Mouse (Mus musculus) gastrocnemius, adult 2 months (tissue): ENCODE results near the gene Gnmt. TPM values are rescaled to one million over a fixed set of nuclear protein-coding genes. Genes with fewer than 3 reads are reported as not detected.

ENCODE experiments used
- DNase-seq: peaks from one replicate; pipeline ENCODE4 v3.0.0; 2022
- H3K27ac ChIP-seq: fragments of 200-600 bp; 2 replicates; pipeline ENCODE4 v1.8.1; 2022; ENCODE audit warnings: mild to moderate bottlenecking
- H3K4me3 ChIP-seq: fragments of 200-600 bp; 2 replicates; pipeline ENCODE4 v1.8.1; 2022; ENCODE audit warnings: mild to moderate bottlenecking, moderate library complexity
- CTCF ChIP-seq: fragments of 200-600 bp; IDR thresholded peaks from 2 replicates; pipeline ENCODE4 v1.8.1; 2022; ENCODE audit warnings: antibody characterized with exemption, mild to moderate bottlenecking, moderate library complexity
- intact Hi-C: fragments of 180-260 bp; cut with DNase I; formaldehyde crosslinking; loops from one replicate; pipeline ENCODE4 v1.15.1; 2025
- total RNA-seq, 2 experiments: library from RNA; stranded (reverse); gene quantifications; 2 replicates each; pipeline ENCODE4 v1.2.3; 2021

Gnmt gene
- total RNA-seq, 2 experiments from 2014 or later = 1.7 to 4.8 TPM

DNA sequence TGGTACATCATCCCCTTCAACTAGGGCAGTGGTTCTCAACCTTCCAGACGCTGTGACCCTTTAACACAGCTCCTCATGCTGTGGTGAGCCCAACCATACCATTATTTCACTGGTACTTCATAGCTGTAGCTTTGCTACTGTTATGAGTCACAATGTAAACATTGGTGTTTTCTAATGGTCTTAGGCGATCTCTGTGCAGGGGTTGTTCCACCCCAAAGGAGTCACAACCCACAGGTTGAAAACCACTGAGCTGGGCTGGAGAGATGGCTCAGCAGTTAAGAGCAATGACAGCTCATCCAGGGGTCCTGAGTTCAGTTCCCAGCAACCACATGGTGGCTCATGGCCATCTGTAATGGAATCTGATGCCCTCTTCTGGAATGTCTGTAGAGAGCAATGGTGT is 37.6 kb downstream of the Gnmt start:
- no peak for DNase-seq
- no peak for TF ChIP-seq CTCF
- H3K4me3 ChIP-seq = no peak overlapping the region
- no peak overlapping the region for H3K27ac ChIP-seq
- intact Hi-C loops = no loop called here

DNA sequence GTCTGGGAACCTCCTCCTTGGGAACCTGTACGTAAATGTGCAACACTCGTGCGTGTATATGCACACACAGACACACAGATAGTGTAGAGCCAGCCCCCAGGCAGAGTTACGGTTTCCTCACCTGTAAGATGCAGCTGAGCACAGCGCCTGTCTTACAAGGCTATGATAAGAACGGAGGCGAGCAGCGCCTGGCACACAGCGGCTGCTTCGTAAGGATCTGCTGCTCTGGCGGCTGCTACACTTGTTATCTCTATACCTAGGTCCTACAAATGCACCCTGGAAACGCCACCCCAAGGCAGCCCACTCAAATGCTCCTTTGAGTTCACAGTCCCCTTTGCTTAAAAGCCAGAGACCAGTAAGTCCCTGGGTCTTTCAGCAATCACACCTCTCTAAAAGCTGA is 38.3 kb downstream of the Gnmt start:
- intact Hi-C loops = no loop called here
- DNase-seq = no peak
- no peak overlapping the region for H3K4me3 ChIP-seq
- no peak overlapping the region for H3K27ac ChIP-seq
- TF ChIP-seq CTCF = no peak

DNA sequence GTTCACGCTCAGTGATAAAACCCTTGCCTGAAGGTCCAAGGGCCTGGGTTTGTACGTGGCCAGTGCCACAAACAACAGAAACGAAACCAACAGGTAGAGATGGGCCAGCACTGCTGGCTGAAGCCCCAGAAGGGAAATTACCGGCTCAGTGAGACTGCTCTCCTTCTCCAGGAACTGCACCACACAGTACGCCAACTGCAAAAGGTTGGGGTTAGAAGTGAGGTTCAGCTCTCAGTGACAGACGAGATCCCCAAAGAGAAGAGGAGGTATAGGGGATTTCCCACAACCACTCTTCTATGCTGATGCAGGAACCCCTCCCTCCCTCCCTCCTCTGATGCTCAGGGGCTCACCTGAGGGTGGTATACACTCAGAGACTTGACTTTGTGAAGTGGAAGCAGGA is 43.1 kb downstream of the Gnmt start:
- H3K4me3 ChIP-seq = no peak overlapping the region
- no peak for TF ChIP-seq CTCF
- DNase-seq = no peak
- intact Hi-C loops = no loop called here
- no peak overlapping the region for H3K27ac ChIP-seq

DNA sequence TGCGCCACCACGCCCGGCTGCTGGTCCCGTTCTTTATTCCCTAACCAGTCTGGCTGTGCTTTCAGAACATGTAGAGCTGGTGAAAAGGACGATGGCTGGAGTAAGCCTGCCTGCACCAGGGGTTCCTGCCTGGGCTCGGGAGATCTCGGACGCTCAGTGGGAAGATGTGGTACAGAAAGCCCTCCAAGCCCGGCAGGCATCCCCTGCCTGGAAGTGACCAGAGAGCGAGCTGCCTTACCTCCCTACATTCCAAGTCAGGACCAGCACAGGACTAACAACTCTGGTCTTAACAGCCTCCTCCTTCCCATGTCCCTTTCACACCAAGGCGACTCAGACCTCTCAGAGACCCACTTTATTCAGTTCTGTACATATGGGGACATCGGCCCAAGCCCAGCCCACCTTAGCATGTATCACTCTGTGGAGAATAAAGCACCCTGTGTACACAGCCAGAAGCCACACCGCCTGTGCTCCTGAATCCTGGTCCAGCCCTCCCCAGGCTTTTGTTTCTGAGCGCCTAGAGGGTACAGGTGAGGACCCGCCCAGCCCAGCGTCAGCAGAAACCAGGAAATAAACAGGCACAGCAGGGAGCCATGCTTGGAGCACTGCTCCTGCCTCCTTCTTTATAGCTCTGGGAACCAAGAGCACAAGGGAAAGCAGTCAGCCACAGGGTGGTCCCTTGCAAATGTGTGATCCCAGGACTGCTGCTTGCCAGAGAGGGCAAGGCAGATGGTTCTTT is 46.1 kb downstream of the Gnmt start:
- no peak for TF ChIP-seq CTCF
- H3K4me3 ChIP-seq = no peak overlapping the region
- no peak overlapping the region for H3K27ac ChIP-seq
- intact Hi-C loops = loop anchor here (5.0 kb wide), 1 partner anchor 69 kb away; the partner anchor contains the start of gene Cnpy3
- no peak for DNase-seq

DNA sequence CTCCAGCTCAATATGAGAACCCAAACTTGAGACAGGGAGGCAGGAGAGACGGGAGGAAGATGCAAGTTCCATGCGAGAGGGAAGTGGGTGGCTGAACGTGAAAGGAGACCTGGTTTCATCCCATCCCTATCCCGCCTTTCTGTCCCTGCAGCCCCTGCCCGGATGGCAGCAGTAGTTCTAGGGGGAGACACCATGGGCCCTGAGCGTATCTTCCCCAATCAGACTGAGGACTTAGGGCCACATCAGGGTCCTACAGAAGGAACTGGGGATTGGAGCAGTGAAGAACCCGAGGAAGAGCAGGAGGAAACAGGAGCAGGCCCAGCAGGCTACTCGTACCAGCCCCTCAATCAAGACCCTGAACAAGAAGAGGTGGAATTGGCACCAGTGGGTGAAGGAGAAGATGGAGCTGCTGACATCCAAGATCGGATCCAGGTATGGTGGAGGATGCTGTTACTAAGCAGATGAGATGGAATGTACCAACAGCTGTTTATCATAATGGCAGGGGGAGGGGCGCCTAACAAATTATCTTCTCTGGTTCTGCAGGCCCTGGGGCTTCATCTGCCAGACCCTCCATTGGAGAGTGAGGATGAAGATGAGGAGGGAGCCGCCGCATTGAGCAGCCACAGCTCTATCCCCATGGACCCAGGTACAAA is 47.4 kb downstream of the Gnmt start:
- no peak for TF ChIP-seq CTCF
- DNase-seq = no peak
- intact Hi-C loops = loop anchor here (1.0 to 5.0 kb wide), 3 partner anchors 24 to 71 kb away; partner anchors contain the start of genes Cnpy3, Klc4, Mrpl2 and Ppp2r5d
- Histone ChIP-seq H3K4me3 (peak overlapping the region; percentile 77), H3K27ac (peak overlapping the region; percentile 92)

DNA sequence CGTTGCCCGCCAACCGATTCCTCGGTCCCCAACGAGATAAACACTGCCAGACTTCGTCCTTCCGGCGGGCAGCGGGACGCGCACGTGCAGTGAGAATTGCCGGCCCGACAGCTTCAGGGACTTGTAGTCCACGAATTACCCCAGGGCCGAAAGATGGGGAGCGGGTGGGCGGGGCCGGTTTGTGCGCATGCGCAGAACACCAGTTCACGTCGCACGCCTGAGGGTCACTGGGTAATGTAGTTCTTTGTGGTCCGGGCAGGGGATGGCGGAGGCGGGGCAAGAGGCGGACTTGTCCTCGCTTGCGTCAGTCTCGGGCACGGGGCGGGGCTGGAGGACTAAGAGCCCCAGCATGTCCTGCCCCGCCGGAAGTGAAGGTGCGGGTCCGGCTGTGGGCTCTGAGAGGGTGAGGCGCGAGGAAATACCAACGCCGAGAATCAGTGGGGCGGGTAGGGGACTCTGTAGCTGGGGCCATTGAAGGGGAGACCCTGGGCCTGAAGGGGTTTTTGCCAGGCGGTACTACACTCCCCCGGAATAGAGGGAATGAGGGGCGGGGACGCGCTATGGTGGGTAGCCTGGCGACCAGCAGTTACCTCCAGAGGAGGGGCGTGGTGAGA is 48.1 kb downstream of the Gnmt start, which contains the start of gene Klhdc3:
Gene Klhdc3, minus strand, starts transcription at position 155 of the 614 bp plus-strand sequence.
- Histone ChIP-seq H3K27ac (peak within 1 kb of the TSS; percentile 96), H3K4me3 (peak within 1 kb of the TSS; percentile 77)
- no peak for TF ChIP-seq CTCF
- intact Hi-C loops = loop anchor here (1.0 to 5.0 kb wide), 3 partner anchors 24 to 71 kb away; partner anchors contain the start of genes Cnpy3, Klc4, Mrpl2 and Ppp2r5d
- DNase-seq = peak; percentile 99

DNA sequence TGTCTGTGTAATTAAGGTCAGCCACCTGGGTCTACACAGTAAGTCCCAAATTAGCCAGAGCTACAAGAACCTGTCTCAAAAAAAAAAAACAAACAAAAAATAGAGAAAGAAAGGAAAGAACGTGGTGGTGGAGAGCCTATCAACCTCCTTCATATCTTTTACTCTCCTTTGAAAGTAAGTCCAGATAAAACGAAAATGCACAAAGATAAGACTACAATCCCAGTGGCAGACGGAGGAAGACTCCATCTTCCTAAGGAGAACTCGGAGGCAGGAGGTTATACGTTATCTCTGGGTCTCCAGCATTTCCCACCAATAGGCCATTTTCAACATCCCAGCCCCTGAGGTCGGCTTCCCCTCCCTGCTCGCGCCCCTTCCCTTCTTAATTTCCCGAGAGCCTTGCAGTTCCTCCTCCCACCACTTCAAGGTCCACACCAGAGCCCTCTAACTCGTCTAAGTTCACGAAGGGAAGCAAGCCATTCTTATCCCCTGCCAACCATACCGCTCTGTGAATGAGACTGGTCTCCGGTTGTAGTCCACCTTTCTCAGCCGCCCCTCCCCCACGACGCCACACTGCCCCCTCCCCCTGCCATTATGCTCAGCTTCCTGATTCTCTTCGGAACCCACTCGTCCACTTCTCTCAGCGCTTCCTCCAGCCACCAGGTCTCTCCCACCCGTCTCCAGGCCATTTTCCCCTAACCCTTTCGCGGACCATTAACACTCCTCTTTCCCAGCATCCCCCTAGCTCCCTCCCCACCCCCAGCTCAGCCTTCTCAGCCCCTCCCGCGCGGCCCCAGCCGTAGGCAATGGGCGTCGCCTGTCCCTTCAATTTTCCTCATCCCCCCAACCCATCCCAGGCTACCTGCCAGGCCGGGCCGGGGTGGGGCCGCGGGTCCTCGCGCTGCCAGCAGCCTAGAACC is 48.9 kb downstream of the Gnmt start:
- TF ChIP-seq CTCF = peak; percentile 56
- DNase-seq = peak; percentile 74
- Histone ChIP-seq H3K4me3 (peak overlapping the region; percentile 77), H3K27ac (peak overlapping the region; percentile 96)
- intact Hi-C loops = loop anchor here (2.0 to 5.0 kb wide), 2 partner anchors 33 to 72 kb away; partner anchors contain the start of genes Cnpy3, Klc4 and Mrpl2

DNA sequence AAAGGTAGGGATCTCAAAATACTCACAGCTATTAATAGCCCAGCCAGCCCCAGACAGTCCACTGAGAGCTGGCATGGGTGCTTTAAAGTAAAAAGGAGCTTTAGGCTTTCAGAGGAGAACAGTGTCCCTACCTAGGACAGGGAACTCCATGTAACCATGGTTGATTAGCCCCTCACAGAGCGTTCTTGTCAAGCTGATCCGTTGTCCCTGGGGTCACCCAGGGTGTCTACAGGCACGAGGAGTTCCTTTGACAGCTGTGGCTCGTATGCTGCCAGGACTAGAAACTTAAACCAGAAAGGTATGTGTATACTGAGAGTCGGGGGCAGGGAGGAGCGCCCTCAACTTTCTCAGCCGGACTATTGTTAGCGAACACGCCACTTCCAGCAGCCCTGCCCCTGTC is 50.1 kb downstream of the Gnmt start:
- intact Hi-C loops = no loop called here
- no peak for TF ChIP-seq CTCF
- H3K27ac ChIP-seq = peak overlapping the region; percentile 96
- peak; percentile 69 for DNase-seq
- peak overlapping the region; percentile 77 for H3K4me3 ChIP-seq

DNA sequence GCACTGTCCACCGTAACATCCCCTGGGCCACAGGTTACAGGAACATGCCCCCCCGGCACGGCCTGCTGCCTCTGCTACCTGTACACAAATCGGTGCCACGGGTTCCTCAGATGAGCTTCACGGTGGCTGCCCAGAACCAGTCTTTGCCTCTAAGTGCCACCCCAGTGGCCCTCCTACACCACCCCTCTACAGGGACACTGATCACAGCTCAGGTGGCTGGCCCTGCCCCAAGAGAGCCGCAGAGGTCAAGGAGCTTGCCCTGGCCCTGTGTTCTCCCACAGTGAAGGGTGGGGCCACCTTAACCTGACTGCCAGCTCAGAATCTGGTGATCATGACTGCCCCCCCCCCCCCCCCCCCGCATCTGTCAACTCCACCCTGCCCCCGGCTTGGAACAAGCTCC is 50.6 kb downstream of the Gnmt start, which contains the start of gene Mea1:
Gene Mea1, plus strand, starts transcription at position 378 of the 400 bp plus-strand sequence.
- H3K4me3 ChIP-seq = peak within 1 kb of the TSS; percentile 77
- peak within 1 kb of the TSS; percentile 96 for H3K27ac ChIP-seq
- DNase-seq = peak; percentile 86
- intact Hi-C loops = no loop called here
- TF ChIP-seq CTCF = no peak

Other genes starting within 250 kb of the Gnmt start
- under 1 TPM; 0.08 to 0.22 TPM for gene Ttbk1, start 241.5 kb downstream of the Gnmt start, total RNA-seq
- 1 to 10 TPM; 5.2 to 5.7 TPM for gene Dnph1, start 232.5 kb downstream of the Gnmt start, total RNA-seq
- gene Cul9, start 182.8 kb downstream of the Gnmt start, total RNA-seq = 10 to 100 TPM; 13.8 to 15.5 TPM
- gene Srf, start 173.0 kb downstream of the Gnmt start, total RNA-seq = 10 to 100 TPM; 82.4 to 89.3 TPM
- gene Ptk7, start 99.7 kb downstream of the Gnmt start, total RNA-seq = under 1 TPM; 0.28 to 0.78 TPM
- gene Klc4, start 83.1 kb downstream of the Gnmt start, total RNA-seq = 10 to 100 TPM; 10.9 to 13.1 TPM
- gene Mrpl2, start 82.9 kb downstream of the Gnmt start, total RNA-seq = 100 to 1,000 TPM in 1 of 2 experiments, 10 to 100 TPM in 1; 82.7 to 120 TPM
- 1 to 10 TPM; 2.9 to 5.6 TPM for gene Cul7, start 78.8 kb downstream of the Gnmt start, total RNA-seq
- 10 to 100 TPM in 1 of 2 experiments, 1 to 10 TPM in 1; 7.9 to 12.6 TPM for gene Rrp36, start 54.8 kb downstream of the Gnmt start, total RNA-seq
- 10 to 100 TPM; 34.6 to 49.1 TPM for gene Mea1, start 50.4 kb downstream of the Gnmt start, total RNA-seq
- gene Klhdc3, start 48.3 kb downstream of the Gnmt start, total RNA-seq = 100 to 1,000 TPM in 1 of 2 experiments, 10 to 100 TPM in 1; 83.0 to 108 TPM
- gene Ppp2r5d, start 24.1 kb downstream of the Gnmt start, total RNA-seq = 10 to 100 TPM; 30.0 to 33.1 TPM
- gene Pex6, start 17.7 kb downstream of the Gnmt start, total RNA-seq = 10 to 100 TPM; 13.4 to 21.8 TPM
- gene Cnpy3, start 23.0 kb upstream of the Gnmt start, total RNA-seq = 1 to 10 TPM; 8.3 to 9.3 TPM
- gene Ptcra, start 34.5 kb upstream of the Gnmt start, total RNA-seq = not detected
- gene 2310039H08Rik, start 43.5 kb upstream of the Gnmt start, total RNA-seq = 10 to 100 TPM; 31.3 to 33.2 TPM
- 10 to 100 TPM; 34.9 to 55.9 TPM for gene Rpl7l1, start 53.5 kb upstream of the Gnmt start, total RNA-seq
- 10 to 100 TPM; 11.9 to 13.4 TPM for gene Bicral, start 129.3 kb upstream of the Gnmt start, total RNA-seq
- 1 to 10 TPM; 6.0 to 8.2 TPM for gene Tbcc, start 161.5 kb upstream of the Gnmt start, total RNA-seq
- not detected for gene Prph2, start 181.3 kb upstream of the Gnmt start, total RNA-seq